Mouse (Mus musculus) spleen, adult 12 weeks (tissue): ENCODE measurements around the gene Sar1a.

Experiments used
- DNase-seq: peaks from one replicate; pipeline ENCODE4 v3.0.0; 2022; ENCODE audit warnings: low spot score

The Sar1a gene

GRCm38 (mm10) chr10:61680015-61680913, at the start of gene Sar1a:
Gene Sar1a, plus strand, starts transcription at chr10:61680299.
- DNase-seq: peak; percentile 98

- no peak for DNase-seq
Measured at GRCm38 (mm10) chr10:61632445-61632844, 47.7 kb upstream of the Sar1a start.

DNA sequence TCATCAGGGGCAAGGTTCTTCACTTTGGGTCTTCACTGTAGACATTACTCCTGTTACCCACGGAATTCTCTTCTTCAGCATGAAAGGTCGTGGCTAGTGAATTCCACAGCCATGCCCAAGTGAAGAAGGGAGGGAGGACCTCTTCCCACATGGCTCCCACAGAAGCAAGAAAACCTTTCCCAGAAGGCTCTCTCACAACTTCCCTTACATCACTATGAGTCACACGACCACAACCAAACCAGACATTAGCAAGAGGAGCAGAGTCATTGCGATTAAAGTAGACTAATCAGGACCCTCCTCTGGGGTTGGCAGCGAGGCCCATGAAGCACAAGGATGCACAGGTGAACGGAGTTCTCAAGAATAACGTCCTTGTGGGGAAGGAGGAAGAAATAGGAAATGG, 43.0 kb upstream of the Sar1a start:
- no peak for DNase-seq

- DNase-seq: no peak
Measured at GRCm38 (mm10) chr10:61640363-61640762, 39.7 kb upstream of the Sar1a start.

DNA sequence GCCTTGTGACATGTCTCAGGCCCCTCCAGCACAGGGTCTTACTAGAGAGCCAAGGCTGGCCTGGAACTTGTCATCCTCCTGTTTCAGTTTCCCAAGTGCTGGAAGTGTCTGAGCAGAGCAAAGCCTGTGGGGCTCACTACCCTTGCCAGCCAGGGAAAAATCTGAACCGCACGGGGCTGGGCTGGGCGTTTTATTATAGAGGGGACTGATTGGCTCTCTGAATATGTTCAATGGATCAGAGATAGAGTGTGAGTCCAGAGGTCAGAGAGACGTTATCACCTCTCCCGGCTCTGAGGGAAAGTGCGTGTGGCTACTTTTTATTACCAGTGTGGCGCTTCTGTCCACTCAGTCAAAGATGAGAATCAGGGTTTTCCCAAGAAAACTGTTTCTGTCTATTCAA, 33.5 kb upstream of the Sar1a start:
- no peak for DNase-seq

- peak; percentile 77 for DNase-seq
Measured at GRCm38 (mm10) chr10:61647790-61648736, 32.0 kb upstream of the Sar1a start, which contains the start of gene Ppa1. Gene Ppa1, plus strand, starts transcription at chr10:61648552.

DNA sequence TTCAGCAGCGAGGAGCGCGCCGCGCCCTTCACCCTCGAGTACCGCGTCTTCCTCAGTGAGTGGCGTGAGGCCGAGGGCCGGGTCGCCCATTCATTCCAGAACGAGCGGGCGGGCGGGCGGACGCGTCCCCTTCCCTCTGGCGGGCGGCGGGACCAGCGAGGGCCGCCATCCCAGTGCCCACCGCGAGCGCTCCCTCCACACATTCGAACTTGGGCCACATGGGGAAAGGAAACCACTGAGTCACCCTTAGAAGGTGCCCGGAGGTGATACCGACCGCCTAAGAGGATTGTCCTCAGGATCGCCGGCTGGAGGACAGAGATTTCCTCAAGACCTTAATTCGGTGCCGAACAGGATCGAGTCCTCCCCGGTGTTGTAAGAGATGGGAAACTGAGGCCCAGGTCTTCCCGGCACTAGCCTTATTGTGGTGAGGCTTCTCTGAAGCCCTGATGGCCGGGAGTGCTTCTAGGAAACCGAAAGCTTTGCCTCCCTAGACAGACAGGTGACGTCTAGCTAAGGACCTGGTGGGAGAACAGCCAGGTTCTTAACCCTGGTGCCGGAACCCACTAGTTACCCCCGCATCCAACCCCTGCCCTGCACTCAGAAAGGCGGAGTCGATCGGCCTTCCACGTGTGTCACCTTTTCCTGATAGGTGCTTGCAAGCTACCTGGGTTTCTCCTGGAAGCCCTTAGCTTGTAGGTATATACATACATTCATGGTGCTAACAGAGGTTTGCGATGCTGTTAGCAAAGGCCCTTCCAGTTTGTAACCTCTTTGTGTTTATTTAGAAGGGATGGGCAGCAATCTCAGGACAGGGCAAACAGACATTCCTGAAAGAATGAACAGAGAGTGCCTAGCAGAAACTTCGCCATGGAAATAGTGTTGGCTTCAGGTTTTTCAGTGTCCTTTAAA, 31.1 kb upstream of the Sar1a start:
- no peak for DNase-seq

- DNase-seq: no peak
Measured at GRCm38 (mm10) chr10:61654105-61654504, 26.0 kb upstream of the Sar1a start.

- DNase-seq: no peak
Measured at GRCm38 (mm10) chr10:61654691-61655090, 25.4 kb upstream of the Sar1a start.

- no peak for DNase-seq
Measured at GRCm38 (mm10) chr10:61655188-61655587, 24.9 kb upstream of the Sar1a start.

DNA sequence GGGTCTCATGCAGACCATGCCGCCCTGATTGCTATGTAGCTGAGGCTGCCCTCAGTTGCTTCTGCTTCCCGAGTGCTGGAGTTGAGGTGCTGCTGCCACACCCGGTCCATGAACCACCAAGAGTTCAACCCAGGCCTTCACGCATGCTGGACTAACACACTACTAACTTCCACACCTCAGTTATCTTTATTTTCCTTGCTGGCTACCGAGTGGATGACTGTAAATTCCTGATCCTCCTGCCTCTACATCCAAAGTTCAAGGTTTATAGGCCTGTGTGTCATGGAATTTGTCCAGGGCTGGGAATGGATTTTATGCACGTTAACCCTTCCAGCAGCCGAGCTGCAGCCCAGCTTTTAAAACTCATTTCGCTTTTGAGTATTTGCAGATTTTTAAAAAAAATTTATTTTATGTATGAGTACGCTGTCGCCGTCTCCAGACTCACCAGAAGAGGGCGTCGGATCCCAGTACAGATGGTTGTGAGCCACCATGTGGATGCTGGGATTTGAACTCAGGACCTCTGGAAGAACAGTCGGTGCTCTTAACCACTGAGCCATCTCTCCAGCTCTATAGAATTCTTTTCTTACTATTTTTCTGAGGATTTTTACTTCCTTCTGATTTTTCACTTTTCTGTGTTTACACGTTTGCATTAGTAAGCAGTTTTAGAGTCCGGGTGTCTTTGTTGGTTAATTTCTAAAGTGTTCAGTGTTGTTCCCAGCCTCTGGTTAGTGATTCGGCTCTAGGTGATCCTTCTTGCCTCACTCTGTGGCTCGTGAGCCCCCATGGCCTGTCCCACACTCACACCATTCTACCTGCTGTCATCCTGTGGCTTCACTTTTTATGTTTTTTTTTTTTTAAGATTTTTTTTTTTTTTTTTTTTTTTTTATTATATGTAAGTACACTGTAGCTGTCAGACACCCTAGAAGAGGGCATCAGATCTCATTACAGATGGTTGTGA, 22.9 kb upstream of the Sar1a start:
- no peak for DNase-seq

DNA sequence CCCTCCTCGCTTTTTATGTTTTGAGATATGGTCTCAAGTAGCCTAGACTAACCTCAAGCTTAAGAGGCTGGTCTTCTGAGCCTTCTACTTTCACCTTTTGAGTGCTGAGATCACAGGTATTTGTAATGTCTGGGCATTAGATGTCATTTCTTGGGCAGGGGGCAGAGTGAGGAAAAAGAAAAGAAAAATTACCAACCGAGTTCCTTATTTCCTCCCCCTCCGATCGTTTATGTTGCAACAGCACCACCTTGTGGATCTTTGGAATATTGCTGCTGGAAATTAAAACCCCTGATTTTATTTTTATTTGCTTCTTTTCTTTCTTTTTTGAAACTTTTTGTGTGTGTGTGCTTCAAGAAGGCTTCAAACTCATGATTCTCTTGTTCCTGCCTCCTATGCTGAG, 22.1 kb upstream of the Sar1a start:
- no peak for DNase-seq

DNA sequence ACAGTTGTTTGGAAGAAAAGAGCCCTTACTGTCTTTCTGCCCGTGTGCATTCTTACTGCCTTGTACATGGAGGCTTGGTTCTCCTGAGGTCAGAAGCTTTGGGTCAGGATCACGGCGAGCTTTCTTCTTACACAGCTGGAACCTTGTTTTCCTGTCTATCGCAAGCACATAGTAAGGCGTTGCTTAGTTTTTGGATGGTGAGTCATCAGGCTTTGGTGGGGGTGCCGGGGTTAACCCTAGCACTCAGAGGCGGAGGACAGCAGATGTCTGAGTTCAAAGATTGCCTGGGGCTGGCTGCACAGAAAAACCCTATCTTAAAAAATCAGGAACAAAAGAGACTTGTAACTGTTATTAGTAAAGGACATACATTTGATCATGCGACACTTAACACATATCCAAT, 18.2 kb upstream of the Sar1a start:
- no peak for DNase-seq

GRCm38 (mm10) chr10:61662391-61662988, 17.6 kb upstream of the Sar1a start:
- DNase-seq: no peak

- no peak for DNase-seq
Measured at GRCm38 (mm10) chr10:61665111-61665510, 15.0 kb upstream of the Sar1a start.

GRCm38 (mm10) chr10:61665651-61666050, 14.4 kb upstream of the Sar1a start:
- no peak for DNase-seq

DNA sequence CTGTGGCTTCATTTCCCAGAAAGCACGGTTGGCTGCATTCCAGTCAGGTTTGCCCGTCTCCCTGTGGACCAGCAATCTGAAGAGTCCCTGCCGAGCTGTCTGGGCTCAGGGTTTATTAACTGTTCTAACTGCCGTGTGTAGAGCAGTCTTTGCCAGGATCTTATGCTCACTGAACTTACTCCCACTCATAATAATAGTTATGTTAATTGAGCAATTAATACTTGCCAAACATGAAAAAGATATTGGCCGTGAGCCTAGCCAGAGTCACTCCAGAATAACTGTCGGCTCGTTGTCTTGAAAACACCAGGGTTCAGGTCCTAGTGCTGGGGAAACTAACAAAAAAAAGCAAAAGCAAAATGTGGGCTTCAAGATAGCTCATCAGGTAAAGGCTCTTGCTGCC, 10.8 kb upstream of the Sar1a start:
- DNase-seq: no peak

- DNase-seq: no peak
Measured at GRCm38 (mm10) chr10:61669896-61670295, 10.2 kb upstream of the Sar1a start.

DNA sequence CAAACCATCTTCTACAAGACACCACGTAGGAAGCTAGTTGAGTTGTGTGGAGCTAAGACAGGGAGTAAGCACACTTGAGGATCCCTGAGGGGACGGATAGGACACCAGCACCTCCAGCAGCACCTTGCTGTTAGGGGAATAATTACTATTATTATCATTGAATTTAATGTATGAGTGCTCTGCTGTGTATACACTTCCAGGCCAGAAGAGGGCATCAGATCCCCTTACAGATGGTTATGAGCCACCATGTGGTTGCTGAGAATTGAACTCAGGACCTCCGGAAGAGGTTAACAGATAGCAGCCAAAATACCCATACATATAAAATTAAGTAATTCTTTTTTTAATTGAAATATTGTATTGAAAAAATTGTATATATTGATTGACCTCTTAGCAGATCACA, 9.3 kb upstream of the Sar1a start:
- DNase-seq: no peak

DNA sequence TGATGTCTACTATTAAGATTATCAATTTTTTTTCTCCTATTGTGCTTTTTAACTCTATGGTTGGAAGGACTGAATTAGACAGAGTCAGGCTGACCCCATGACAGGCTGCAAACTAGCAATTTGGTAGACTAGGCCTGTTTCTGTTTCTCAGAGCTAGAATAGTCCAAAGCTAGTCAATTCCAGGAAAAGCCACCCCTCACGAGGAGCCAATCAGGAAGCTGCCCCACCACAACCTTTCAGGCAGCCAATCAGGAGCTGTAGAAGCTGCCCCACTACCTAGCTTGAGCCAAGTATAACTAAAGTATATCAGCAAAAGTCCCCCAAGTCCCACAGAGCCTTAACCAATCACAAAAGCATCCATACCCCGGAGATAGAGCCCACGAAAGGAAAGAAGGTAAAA, 4.2 kb upstream of the Sar1a start:
- no peak for DNase-seq
